Mouse (Mus musculus) neural tube, embryonic 12.5 days (tissue): Measurements from ENCODE around the gene Tkt. TPM values are rescaled to one million over a fixed set of nuclear protein-coding genes. Genes with fewer than 3 reads are reported as not detected.

Source experiments
- ATAC-seq: fragments of 200-750 bp; cut with Nextera tagmentation; 2 replicates; pipeline ENCODE4 v1.8.0; 2017; ENCODE audit warnings: low read depth, mild to moderate bottlenecking, moderate TSS enrichment, moderate library complexity; ENCODE audit not compliant: low FRiP score
- H3K27ac ChIP-seq: fragments of 300-500 bp; sonication (generic); 2 replicates; pipeline ENCODE4 v1.5.1; 2016
- H3K27me3 ChIP-seq: fragments of 300-500 bp; sonication (generic); replicated peaks from 2 replicates; pipeline ENCODE4 v1.6.1; 2016; ENCODE audit warnings: mild to moderate bottlenecking
- H3K36me3 ChIP-seq: fragments of 300-500 bp; sonication (generic); 2 replicates; pipeline ENCODE4 v1.6.1; 2016; ENCODE audit warnings: mild to moderate bottlenecking
- H3K4me1 ChIP-seq: fragments of 300-500 bp; sonication (generic); 2 replicates; pipeline ENCODE4 v1.6.1; 2016
- H3K4me2 ChIP-seq: fragments of 300-500 bp; sonication (generic); replicated peaks from 2 replicates; pipeline ENCODE4 v1.6.1; 2016; ENCODE audit warnings: mild to moderate bottlenecking
- H3K4me3 ChIP-seq: fragments of 300-500 bp; sonication (generic); 2 replicates; pipeline ENCODE4 v1.5.1; 2016
- H3K9ac ChIP-seq: fragments of 300-500 bp; sonication (generic); 2 replicates; pipeline ENCODE4 v1.6.1; 2016; ENCODE audit warnings: mild to moderate bottlenecking
- H3K9me3 ChIP-seq: fragments of 300-500 bp; sonication (generic); 2 replicates; pipeline ENCODE4 v1.6.1; 2016; ENCODE audit warnings: mild to moderate bottlenecking
- WGBS: fragments of 180-500 bp; shearing (Covaris S2); methylation state at CpG from one replicate; pipeline ENCODE4 v1.1.7; 2016; 5-methylcytosine and 5-hydroxymethylcytosine counted together
- polyA plus RNA-seq: library from polyadenylated mRNA; unstranded; fragments of >200 nt; fragmentation: Nextera tagmentation; extraction: Ambion mirVana; gene quantifications from 2 replicates; pipeline ENCODE4 v1.2.1, GENCODE M21; 2016

Gene Tkt
- polyA plus RNA-seq, 1 experiment from 2014 or later: 215 TPM

- no peak overlapping the region for H3K4me3 ChIP-seq
- H3K4me1 ChIP-seq: peaks cover 7% of the 10 kb centered on the region
- H3K27me3 ChIP-seq: no peaks in the 10 kb centered on the region
- no peak overlapping the region for H3K9ac ChIP-seq
- H3K9me3 ChIP-seq: no peaks in the 10 kb centered on the region
- peaks cover 42% of the 10 kb centered on the region for H3K36me3 ChIP-seq
- H3K4me2 ChIP-seq: no peak overlapping the region
- ATAC-seq: no peak
- WGBS: 91% methylated on average over 17 of the region's 17 CpGs
- no peak overlapping the region for H3K27ac ChIP-seq
Observed at GRCm38 (mm10) chr14:30559321-30559850, 11.2 kb downstream of the Tkt start.

- Histone ChIP-seq H3K4me1 (peaks cover 7% of the 10 kb centered on the region), H3K27me3 (no peaks in the 10 kb centered on the region), H3K36me3 (peaks cover 57% of the 10 kb centered on the region), H3K4me3 (no peak overlapping the region), H3K9me3 (no peaks in the 10 kb centered on the region), H3K9ac (no peak overlapping the region), H3K27ac (no peak overlapping the region), H3K4me2 (no peak overlapping the region)
- ATAC-seq: no peak
- 94% methylated on average over 13 of the region's 13 CpGs for WGBS
Observed at GRCm38 (mm10) chr14:30560803-30561389, 12.7 kb downstream of the Tkt start.

GRCm38 (mm10) chr14:30561470-30562187 is 13.5 kb downstream of the Tkt start:
- Histone ChIP-seq H3K4me1 (peaks cover 7% of the 10 kb centered on the region), H3K27me3 (no peaks in the 10 kb centered on the region), H3K27ac (no peak overlapping the region), H3K4me3 (no peak overlapping the region), H3K9ac (no peak overlapping the region), H3K4me2 (no peak overlapping the region), H3K9me3 (no peaks in the 10 kb centered on the region), H3K36me3 (peaks cover 64% of the 10 kb centered on the region)
- 84% methylated on average over 14 of the region's 14 CpGs for WGBS
- no peak for ATAC-seq

GRCm38 (mm10) chr14:30562343-30562742 is 14.2 kb downstream of the Tkt start:
- ATAC-seq: no peak
- H3K36me3 ChIP-seq: peaks cover 71% of the 10 kb centered on the region

GRCm38 (mm10) chr14:30564451-30564850 is 16.3 kb downstream of the Tkt start:
- 100% methylated on average over 2 of the region's 2 CpGs for WGBS
- H3K4me2 ChIP-seq: no peak overlapping the region
- no peak overlapping the region for H3K9ac ChIP-seq
- H3K9me3 ChIP-seq: no peaks in the 10 kb centered on the region
- no peak for ATAC-seq
- H3K27me3 ChIP-seq: no peaks in the 10 kb centered on the region
- peaks cover 80% of the 10 kb centered on the region for H3K36me3 ChIP-seq
- H3K27ac ChIP-seq: no peak overlapping the region
- H3K4me1 ChIP-seq: peaks cover 7% of the 10 kb centered on the region
- no peak overlapping the region for H3K4me3 ChIP-seq

More at GRCm38 (mm10) chr14:30562343-30562742, 14.2 kb downstream of the Tkt start:
- H3K27me3 ChIP-seq: no peaks in the 10 kb centered on the region
- no peak overlapping the region for H3K4me3 ChIP-seq
- H3K27ac ChIP-seq: no peak overlapping the region
- H3K9ac ChIP-seq: no peak overlapping the region
- H3K4me1 ChIP-seq: peaks cover 7% of the 10 kb centered on the region
- H3K9me3 ChIP-seq: no peaks in the 10 kb centered on the region
- H3K4me2 ChIP-seq: no peak overlapping the region

GRCm38 (mm10) chr14:30566317-30566716 is 18.2 kb downstream of the Tkt start:
- Histone ChIP-seq H3K4me3 (no peak overlapping the region), H3K4me2 (no peak overlapping the region), H3K4me1 (peaks cover 6% of the 10 kb centered on the region), H3K36me3 (peaks cover 79% of the 10 kb centered on the region), H3K9me3 (no peaks in the 10 kb centered on the region), H3K27ac (no peak overlapping the region), H3K27me3 (no peaks in the 10 kb centered on the region), H3K9ac (no peak overlapping the region)
- no peak for ATAC-seq
- 98% methylated on average over 6 of the region's 6 CpGs for WGBS

- WGBS: 89% methylated on average over 9 of the region's 9 CpGs
- Histone ChIP-seq H3K9me3 (no peaks in the 10 kb centered on the region), H3K4me1 (no peaks in the 10 kb centered on the region), H3K4me3 (no peak overlapping the region), H3K27me3 (no peaks in the 10 kb centered on the region), H3K4me2 (no peak overlapping the region), H3K36me3 (peaks cover 90% of the 10 kb centered on the region), H3K9ac (no peak overlapping the region), H3K27ac (no peak overlapping the region)
- ATAC-seq: no peak
Observed at GRCm38 (mm10) chr14:30568016-30568415, 19.9 kb downstream of the Tkt start.

- H3K27ac ChIP-seq: no peak overlapping the region
- no peak overlapping the region for H3K4me2 ChIP-seq
- H3K9me3 ChIP-seq: no peaks in the 10 kb centered on the region
- no peaks in the 10 kb centered on the region for H3K4me1 ChIP-seq
- H3K4me3 ChIP-seq: no peak overlapping the region
- ATAC-seq: no peak
- no peak overlapping the region for H3K9ac ChIP-seq
- H3K36me3 ChIP-seq: peaks cover 86% of the 10 kb centered on the region
- 89% methylated on average over 9 of the region's 9 CpGs for WGBS
- H3K27me3 ChIP-seq: no peaks in the 10 kb centered on the region
Observed at GRCm38 (mm10) chr14:30570303-30570702, 22.1 kb downstream of the Tkt start.

GRCm38 (mm10) chr14:30572253-30572652 is 24.1 kb downstream of the Tkt start:
- Histone ChIP-seq H3K9me3 (no peaks in the 10 kb centered on the region), H3K4me3 (no peak overlapping the region), H3K27ac (no peak overlapping the region), H3K36me3 (peaks cover 76% of the 10 kb centered on the region), H3K4me2 (no peak overlapping the region), H3K4me1 (no peaks in the 10 kb centered on the region), H3K27me3 (no peaks in the 10 kb centered on the region), H3K9ac (no peak overlapping the region)
- WGBS: 92% methylated on average over 10 of the region's 10 CpGs
- no peak for ATAC-seq

- Histone ChIP-seq H3K9ac (no peak overlapping the region), H3K4me2 (no peak overlapping the region), H3K4me3 (no peak overlapping the region), H3K27ac (no peak overlapping the region), H3K9me3 (no peaks in the 10 kb centered on the region), H3K4me1 (no peaks in the 10 kb centered on the region), H3K36me3 (peaks cover 68% of the 10 kb centered on the region), H3K27me3 (no peaks in the 10 kb centered on the region)
- ATAC-seq: no peak
- 77% methylated on average over 8 of the region's 8 CpGs for WGBS
Observed at GRCm38 (mm10) chr14:30573235-30573634, 25.1 kb downstream of the Tkt start.

GRCm38 (mm10) chr14:30573983-30574584 is 25.9 kb downstream of the Tkt start:
- H3K36me3 ChIP-seq: peaks cover 59% of the 10 kb centered on the region
- no peak for ATAC-seq
- WGBS: 75% methylated on average over 6 of the region's 6 CpGs
- H3K27me3 ChIP-seq: no peaks in the 10 kb centered on the region
- H3K4me2 ChIP-seq: no peak overlapping the region
- no peak overlapping the region for H3K4me3 ChIP-seq
- no peak overlapping the region for H3K9ac ChIP-seq
- no peak overlapping the region for H3K27ac ChIP-seq
- no peaks in the 10 kb centered on the region for H3K9me3 ChIP-seq
- no peaks in the 10 kb centered on the region for H3K4me1 ChIP-seq

GRCm38 (mm10) chr14:30575791-30576190 is 27.6 kb downstream of the Tkt start:
- H3K9ac ChIP-seq: no peak overlapping the region
- H3K4me1 ChIP-seq: no peaks in the 10 kb centered on the region
- no peaks in the 10 kb centered on the region for H3K27me3 ChIP-seq
- no peak for ATAC-seq
- WGBS: 79% methylated on average over 7 of the region's 7 CpGs
- no peaks in the 10 kb centered on the region for H3K9me3 ChIP-seq
- H3K4me2 ChIP-seq: no peak overlapping the region
- H3K36me3 ChIP-seq: peaks cover 44% of the 10 kb centered on the region
- H3K27ac ChIP-seq: no peak overlapping the region
- H3K4me3 ChIP-seq: no peak overlapping the region
